Mouse (Mus musculus): ENCODE data around the gene Rbm20. TPM values are rescaled to one million over a fixed set of nuclear protein-coding genes. Genes with fewer than 3 reads are reported as not detected.

Gene Rbm20
- polyA plus RNA-seq, 1 experiment from 2014 or later, result 2.5 TPM

- WGBS, result 72% methylated on average over 7 of the region's 7 CpGs
- Histone ChIP-seq H3K4me2 (replicated peaks; ENCODE audit: low read depth) (no peak overlapping the region), H3K9ac (ENCODE audit: low read length) (no peak overlapping the region), H3K36me3 (ENCODE audit: control insufficient read depth, insufficient read depth, low read length) (no peaks in the 10 kb centered on the region), H3K4me3 (ENCODE audit: low read depth, low read length) (no peak overlapping the region), H3K27me3 (ENCODE audit: control insufficient read depth, insufficient read depth, low read length) (no peaks in the 10 kb centered on the region), H3K27ac (replicated peaks) (no peak overlapping the region), H3K4me1 (replicated peaks; ENCODE audit: control insufficient read depth, insufficient read depth) (no peaks in the 10 kb centered on the region), H3K9me3 (ENCODE audit: control insufficient read depth, low read length) (no peaks in the 10 kb centered on the region)
- no peak for DNase-seq (ENCODE audit: low spot score)
- no peak for ATAC-seq (ENCODE audit: low FRiP score, low TSS enrichment)
- no peak for TF ChIP-seq CTCF (IDR thresholded peaks at IDR 0.05; ENCODE audit: low read depth)
Measured at GRCm38 (mm10) chr19:53764688-53765478, 87.8 kb downstream of the Rbm20 start.

GRCm38 (mm10) chr19:53768478-53768877, 91.4 kb downstream of the Rbm20 start:
- Histone ChIP-seq H3K27ac (replicated peaks) (no peak overlapping the region), H3K4me2 (replicated peaks; ENCODE audit: low read depth) (no peak overlapping the region), H3K4me1 (replicated peaks; ENCODE audit: control insufficient read depth, insufficient read depth) (no peaks in the 10 kb centered on the region), H3K9ac (ENCODE audit: low read length) (no peak overlapping the region; the same call in 1 of the 2 replicates), H3K27me3 (ENCODE audit: control insufficient read depth, insufficient read depth, low read length) (no peaks in the 10 kb centered on the region), H3K36me3 (ENCODE audit: control insufficient read depth, insufficient read depth, low read length) (no peaks in the 10 kb centered on the region), H3K9me3 (ENCODE audit: control insufficient read depth, low read length) (no peaks in the 10 kb centered on the region), H3K4me3 (ENCODE audit: low read depth, low read length) (no peak overlapping the region)
- TF ChIP-seq EP300 (optimal IDR thresholded peaks at IDR 0.05), result no peak
- peak; percentile 92 for TF ChIP-seq CTCF (IDR thresholded peaks at IDR 0.05; ENCODE audit: low read depth)
- DNase-seq (ENCODE audit: low spot score) (peak; percentile 29), ATAC-seq (ENCODE audit: low FRiP score, low TSS enrichment) (peak; percentile 59)
- WGBS, result 8% methylated on average over 3 of the region's 3 CpGs

- H3K4me1 ChIP-seq (replicated peaks; ENCODE audit: control insufficient read depth, insufficient read depth), result no peaks in the 10 kb centered on the region
- no peak overlapping the region for H3K4me2 ChIP-seq (replicated peaks; ENCODE audit: low read depth)
- H3K9ac ChIP-seq (ENCODE audit: low read length), result no peak overlapping the region
- H3K27ac ChIP-seq (replicated peaks), result no peak overlapping the region
- peak; percentile 61 for ATAC-seq (ENCODE audit: low FRiP score, low TSS enrichment)
- no peaks in the 10 kb centered on the region for H3K27me3 ChIP-seq (ENCODE audit: control insufficient read depth, insufficient read depth, low read length)
- peak; percentile 46 for DNase-seq (ENCODE audit: low spot score)
- H3K36me3 ChIP-seq (ENCODE audit: control insufficient read depth, insufficient read depth, low read length), result no peaks in the 10 kb centered on the region
- no peak for TF ChIP-seq EP300 (optimal IDR thresholded peaks at IDR 0.05)
- no peak for TF ChIP-seq CTCF (IDR thresholded peaks at IDR 0.05; ENCODE audit: low read depth)
- WGBS, result 46% methylated on average over 11 of the region's 11 CpGs
- H3K4me3 ChIP-seq (ENCODE audit: low read depth, low read length), result no peak overlapping the region
- no peaks in the 10 kb centered on the region for H3K9me3 ChIP-seq (ENCODE audit: control insufficient read depth, low read length)
Measured at GRCm38 (mm10) chr19:53773937-53774640, 97.0 kb downstream of the Rbm20 start.

GRCm38 (mm10) chr19:53774641-53775350, 97.7 kb downstream of the Rbm20 start:
- Histone ChIP-seq H3K4me2 (replicated peaks; ENCODE audit: low read depth) (no peak overlapping the region), H3K36me3 (ENCODE audit: control insufficient read depth, insufficient read depth, low read length) (no peaks in the 10 kb centered on the region), H3K9me3 (ENCODE audit: control insufficient read depth, low read length) (no peaks in the 10 kb centered on the region), H3K9ac (ENCODE audit: low read length) (no peak overlapping the region), H3K27me3 (ENCODE audit: control insufficient read depth, insufficient read depth, low read length) (no peaks in the 10 kb centered on the region), H3K27ac (replicated peaks) (no peak overlapping the region), H3K4me3 (ENCODE audit: low read depth, low read length) (no peak overlapping the region), H3K4me1 (replicated peaks; ENCODE audit: control insufficient read depth, insufficient read depth) (no peaks in the 10 kb centered on the region)
- TF ChIP-seq CTCF (IDR thresholded peaks at IDR 0.05; ENCODE audit: low read depth) (no peak), EP300 (optimal IDR thresholded peaks at IDR 0.05) (no peak)
- 37% methylated on average over 7 of the region's 7 CpGs for WGBS
- no peak for ATAC-seq (ENCODE audit: low FRiP score, low TSS enrichment)
- DNase-seq (ENCODE audit: low spot score), result no peak

GRCm38 (mm10) chr19:53779402-53779801, 102.3 kb downstream of the Rbm20 start:
- H3K27me3 ChIP-seq (ENCODE audit: control insufficient read depth, insufficient read depth, low read length), result no peaks in the 10 kb centered on the region
- no peak overlapping the region for H3K4me2 ChIP-seq (replicated peaks; ENCODE audit: low read depth)
- no peaks in the 10 kb centered on the region for H3K4me1 ChIP-seq (replicated peaks; ENCODE audit: control insufficient read depth, insufficient read depth)
- H3K9me3 ChIP-seq (ENCODE audit: control insufficient read depth, low read length), result no peaks in the 10 kb centered on the region
- no peak for ATAC-seq (ENCODE audit: low FRiP score, low TSS enrichment)
- H3K4me3 ChIP-seq (ENCODE audit: low read depth, low read length), result no peak overlapping the region
- H3K36me3 ChIP-seq (ENCODE audit: control insufficient read depth, insufficient read depth, low read length), result no peaks in the 10 kb centered on the region
- DNase-seq (ENCODE audit: low spot score), result no peak
- H3K9ac ChIP-seq (ENCODE audit: low read length), result no peak overlapping the region
- TF ChIP-seq CTCF (IDR thresholded peaks at IDR 0.05; ENCODE audit: low read depth) (no peak), EP300 (optimal IDR thresholded peaks at IDR 0.05) (no peak)
- no peak overlapping the region for H3K27ac ChIP-seq (replicated peaks)
- WGBS, result 80% methylated on average over 9 of the region's 9 CpGs

All from stomach, postnatal 0 days (tissue).